Mouse (Mus musculus) lung, adult 2 months (tissue): ENCODE data around the gene Carhsp1.

ENCODE experiments used
- CTCF ChIP-seq: fragments of 200-500 bp; IDR thresholded peaks from 2 replicates; pipeline ENCODE4 v1.5.1; 2011; ENCODE audit warnings: mild to moderate bottlenecking, low read length, control low read depth; ENCODE audit not compliant: insufficient read depth
- POLR2A ChIP-seq: fragments of 200-500 bp; IDR thresholded peaks from 2 replicates; pipeline ENCODE4 v1.6.1; 2011; ENCODE audit warnings: low read depth, mild to moderate bottlenecking, control low read depth, low read length, borderline replicate concordance; ENCODE audit errors: extremely low read depth

DNA sequence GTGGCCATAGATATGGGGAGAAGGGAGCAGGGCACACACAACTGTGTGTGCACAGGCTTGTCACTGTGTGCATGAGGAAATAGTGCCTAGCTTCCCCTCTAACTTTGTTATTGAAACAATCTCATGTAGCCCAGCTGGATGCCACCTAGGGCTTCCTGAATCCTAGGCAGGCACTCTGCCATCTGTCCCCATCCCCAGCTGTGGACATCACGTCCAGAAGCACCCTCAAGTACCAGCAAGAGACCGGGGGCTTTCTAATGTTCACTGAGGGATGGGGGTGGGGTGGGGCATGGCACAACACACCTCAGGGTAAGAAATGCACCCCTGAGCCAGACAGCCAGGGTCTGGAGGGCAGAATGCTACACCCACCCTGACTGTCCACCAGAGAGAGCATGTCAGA, 3.6 kb downstream of the Carhsp1 start:
- TF ChIP-seq CTCF (no peak), POLR2A (no peak)
